Mouse (Mus musculus) neural tube, embryonic 11.5 days (tissue): Measurements from ENCODE around the gene Spata21. TPM values are rescaled to one million over a fixed set of nuclear protein-coding genes. Genes with fewer than 3 reads are reported as not detected.

ENCODE experiments used
- ATAC-seq: fragments of 200-750 bp; cut with Nextera tagmentation; 2 replicates; pipeline ENCODE4 v1.8.0; 2017; ENCODE audit warnings: moderate number of reproducible peaks, mild to moderate bottlenecking, moderate TSS enrichment, moderate library complexity; ENCODE audit not compliant: insufficient read depth, low FRiP score, low TSS enrichment
- DNase-seq: peaks from one replicate; pipeline ENCODE4 v3.0.0-alpha.2; 2015; ENCODE audit warnings: low spot score
- H3K27ac ChIP-seq: fragments of 300-500 bp; sonication (generic); 2 replicates; pipeline ENCODE4 v1.5.1; 2014; ENCODE audit warnings: low read depth, mild to moderate bottlenecking, low read length
- H3K27me3 ChIP-seq: fragments of 300-500 bp; sonication (generic); 2 replicates; pipeline ENCODE4 v1.6.1; 2014; ENCODE audit warnings: mild to moderate bottlenecking, low read length, mixed read lengths; ENCODE audit not compliant: control insufficient read depth, insufficient read depth
- H3K36me3 ChIP-seq: fragments of 300-500 bp; sonication (generic); 2 replicates; pipeline ENCODE4 v1.6.1; 2014; ENCODE audit warnings: mild to moderate bottlenecking, low read length, moderate library complexity, mixed read lengths; ENCODE audit not compliant: control insufficient read depth, insufficient read depth
- H3K4me1 ChIP-seq: fragments of 300-500 bp; sonication (generic); 2 replicates; pipeline ENCODE4 v1.6.1; 2014; ENCODE audit warnings: low read length, mixed read lengths; ENCODE audit not compliant: control insufficient read depth, insufficient read depth
- H3K4me2 ChIP-seq: fragments of 300-500 bp; sonication (generic); 2 replicates; pipeline ENCODE4 v1.6.1; 2014; ENCODE audit warnings: low read depth, mild to moderate bottlenecking, moderate library complexity
- H3K4me3 ChIP-seq: fragments of 300-500 bp; sonication (generic); 2 replicates; pipeline ENCODE4 v1.5.1; 2014; ENCODE audit warnings: low read depth, low read length
- H3K9ac ChIP-seq: fragments of 300-500 bp; sonication (generic); 2 replicates; pipeline ENCODE4 v1.6.1; 2014; ENCODE audit warnings: mild to moderate bottlenecking, low read length
- H3K9me3 ChIP-seq: fragments of 300-500 bp; sonication (generic); 2 replicates; pipeline ENCODE4 v1.6.1; 2016; ENCODE audit warnings: low read length; ENCODE audit not compliant: control insufficient read depth
- WGBS: fragments of 180-500 bp; shearing (Covaris S2); extraction: QIAGEN DNeasy Blood & Tissue Kit; methylation state at CpG from one replicate; pipeline ENCODE4 v1.1.7; 2014; 5-methylcytosine and 5-hydroxymethylcytosine counted together
- polyA plus RNA-seq: library from polyadenylated mRNA; unstranded; fragments of >200 nt; fragmentation: Nextera tagmentation; extraction: Ambion mirVana; gene quantifications from 2 replicates; pipeline ENCODE4 v1.2.1, GENCODE M21; 2014

Spata21 gene
- polyA plus RNA-seq, 1 experiment from 2014 or later = not detected

DNA sequence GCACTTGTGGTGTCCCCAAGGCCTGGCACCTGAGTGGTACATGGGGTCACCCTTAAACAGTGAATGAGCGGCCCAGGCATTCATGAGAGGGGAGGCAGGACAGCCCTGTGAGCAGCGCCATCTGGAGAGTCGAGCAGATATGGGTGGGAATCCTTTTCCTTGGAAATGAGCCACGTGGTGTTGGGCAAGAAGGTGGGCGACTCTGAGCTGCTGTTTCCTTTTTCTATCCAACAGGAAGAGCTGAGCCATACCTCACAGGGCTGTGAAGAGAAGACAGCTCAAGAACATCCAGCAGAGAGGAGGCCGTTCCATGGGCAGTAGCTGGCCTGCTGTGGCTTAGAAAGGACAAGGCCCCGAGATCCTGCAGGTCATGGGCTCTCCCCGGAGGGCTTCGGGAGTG, 581 bp downstream of the Spata21 start:
- ATAC-seq = no peak
- Histone ChIP-seq H3K36me3 (no peaks in the 10 kb centered on the region), H3K4me1 (no peaks in the 10 kb centered on the region), H3K4me2 (no peak overlapping the region), H3K9me3 (no peaks in the 10 kb centered on the region), H3K27ac (no peak overlapping the region), H3K9ac (no peak overlapping the region), H3K27me3 (no peaks in the 10 kb centered on the region), H3K4me3 (no peak overlapping the region)
- DNase-seq = no peak
- 76% methylated on average over 9 of the region's 9 CpGs for WGBS

DNA sequence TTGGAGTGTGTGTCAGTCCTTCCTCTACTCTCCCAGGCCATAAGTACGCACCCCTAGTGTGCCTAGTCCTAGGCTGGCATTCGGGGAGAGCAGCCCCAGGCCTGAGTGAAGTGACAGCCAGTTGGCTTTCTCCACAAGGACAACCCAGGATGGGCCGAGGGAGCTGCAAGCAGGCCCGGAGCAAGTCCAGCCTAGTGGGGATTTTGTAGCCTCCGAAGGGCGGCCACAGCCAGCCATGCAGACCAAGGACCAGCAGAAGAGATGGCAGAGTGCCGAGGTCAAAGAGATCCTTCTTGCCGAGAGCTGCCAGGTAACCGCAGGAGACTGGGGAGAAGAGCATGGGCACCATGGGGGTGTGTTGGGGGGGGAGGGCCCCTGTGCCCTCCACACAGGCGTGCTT, 6.9 kb downstream of the Spata21 start:
- no peak overlapping the region for H3K4me2 ChIP-seq
- no peaks in the 10 kb centered on the region for H3K36me3 ChIP-seq
- no peaks in the 10 kb centered on the region for H3K4me1 ChIP-seq
- H3K9ac ChIP-seq = no peak overlapping the region
- H3K27ac ChIP-seq = no peak overlapping the region
- WGBS = 84% methylated on average over 10 of the region's 10 CpGs
- H3K27me3 ChIP-seq = no peaks in the 10 kb centered on the region
- no peak for ATAC-seq
- H3K9me3 ChIP-seq = no peaks in the 10 kb centered on the region
- no peak overlapping the region for H3K4me3 ChIP-seq
- DNase-seq = no peak

DNA sequence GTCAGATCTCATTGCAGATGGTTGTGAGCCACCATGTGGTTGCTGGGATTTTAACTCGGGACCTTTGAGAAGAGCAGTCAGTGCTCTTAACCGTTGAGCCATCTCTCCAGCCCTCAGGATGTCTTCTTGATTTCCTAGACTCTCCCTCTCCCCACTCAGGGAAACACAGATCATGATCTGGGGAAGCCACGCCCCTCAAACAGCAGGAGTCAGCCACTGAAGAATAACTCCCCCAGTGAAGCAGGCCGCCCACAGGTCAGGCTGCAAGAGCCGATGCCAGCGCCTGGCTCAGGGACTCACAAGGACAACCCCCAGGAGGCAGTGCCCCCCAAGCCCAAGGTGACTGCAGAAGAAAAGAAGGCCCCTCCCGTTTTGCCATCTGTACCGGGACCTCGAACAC, 8.6 kb downstream of the Spata21 start:
- H3K9ac ChIP-seq = no peak overlapping the region
- no peak for DNase-seq
- no peaks in the 10 kb centered on the region for H3K27me3 ChIP-seq
- H3K27ac ChIP-seq = no peak overlapping the region
- H3K4me1 ChIP-seq = no peaks in the 10 kb centered on the region
- H3K9me3 ChIP-seq = no peaks in the 10 kb centered on the region
- no peak overlapping the region for H3K4me2 ChIP-seq
- H3K4me3 ChIP-seq = no peak overlapping the region
- WGBS = 18% methylated on average over 9 of the region's 9 CpGs
- no peaks in the 10 kb centered on the region for H3K36me3 ChIP-seq
- ATAC-seq = no peak

DNA sequence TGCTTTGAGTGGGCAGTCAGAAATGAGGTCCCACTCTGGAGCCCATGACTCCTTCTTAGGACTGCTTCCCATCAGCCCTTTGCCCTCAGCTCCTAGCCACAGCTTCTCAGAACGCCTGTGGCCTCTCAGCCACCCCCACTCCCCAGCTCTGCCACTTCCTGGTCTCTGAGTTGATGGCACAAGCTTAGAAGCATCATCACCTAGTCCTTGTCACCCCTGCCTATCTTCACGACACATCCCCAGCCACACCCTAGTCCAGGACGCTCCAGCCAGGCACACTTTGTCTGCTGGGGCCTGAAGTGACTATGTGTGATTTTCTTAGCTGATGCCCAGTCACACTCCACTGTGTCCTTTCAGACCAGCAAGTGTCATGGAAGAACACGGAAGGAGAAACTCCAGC, 10.8 kb downstream of the Spata21 start:
- ATAC-seq (no peak), DNase-seq (no peak)
- Histone ChIP-seq H3K27me3 (no peaks in the 10 kb centered on the region), H3K36me3 (no peaks in the 10 kb centered on the region), H3K9me3 (no peaks in the 10 kb centered on the region), H3K4me3 (no peak overlapping the region), H3K9ac (no peak overlapping the region), H3K4me1 (no peaks in the 10 kb centered on the region), H3K4me2 (no peak overlapping the region), H3K27ac (no peak overlapping the region)
- WGBS = 79% methylated on average over 4 of the region's 4 CpGs

DNA sequence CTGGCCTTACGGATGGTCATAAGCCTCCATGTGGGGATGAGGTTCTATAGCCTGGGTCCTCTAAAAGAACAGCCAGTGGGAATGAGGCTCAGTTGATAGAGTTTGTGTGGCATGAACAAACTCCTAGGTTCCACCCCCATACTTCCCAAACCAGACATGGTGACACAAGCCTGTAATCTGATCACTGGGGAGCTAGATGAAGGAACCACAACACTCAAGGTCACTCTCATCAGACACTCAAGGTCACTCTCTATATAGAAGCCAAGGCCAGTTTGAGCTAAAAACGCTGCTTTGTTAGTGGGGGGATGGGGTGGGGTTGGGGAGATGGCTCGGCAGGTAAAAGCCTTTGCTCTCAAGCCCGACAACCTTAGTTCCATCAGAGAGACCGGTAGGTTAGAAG, 11.8 kb downstream of the Spata21 start:
- no peak overlapping the region for H3K4me3 ChIP-seq
- H3K27ac ChIP-seq = no peak overlapping the region
- no peaks in the 10 kb centered on the region for H3K9me3 ChIP-seq
- H3K27me3 ChIP-seq = no peaks in the 10 kb centered on the region
- DNase-seq = no peak
- no peaks in the 10 kb centered on the region for H3K36me3 ChIP-seq
- no peak overlapping the region for H3K9ac ChIP-seq
- ATAC-seq = no peak
- no peaks in the 10 kb centered on the region for H3K4me1 ChIP-seq
- WGBS = 76% methylated on average over 5 of the region's 5 CpGs
- H3K4me2 ChIP-seq = no peak overlapping the region

DNA sequence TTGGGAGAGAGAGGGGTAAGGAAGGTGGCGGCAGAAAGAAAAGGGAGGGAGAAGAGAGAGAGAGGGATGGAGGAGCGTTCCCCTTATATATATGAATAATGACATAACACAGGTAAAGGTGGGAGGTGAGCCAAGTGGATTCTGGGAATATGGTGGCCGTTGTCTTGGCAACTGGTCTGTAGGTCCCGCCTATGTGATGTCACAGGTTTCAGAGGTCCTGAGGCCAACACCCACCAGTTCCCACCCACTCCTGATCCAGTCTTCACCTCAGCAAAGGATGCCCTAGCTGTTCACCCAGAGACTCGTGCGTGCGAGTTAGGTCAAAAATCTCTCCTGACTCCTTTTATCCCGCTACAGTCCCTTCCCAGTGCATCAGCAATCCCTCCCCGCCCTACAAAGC, 13.2 kb downstream of the Spata21 start:
- no peak overlapping the region for H3K4me2 ChIP-seq
- H3K4me1 ChIP-seq = no peaks in the 10 kb centered on the region
- H3K36me3 ChIP-seq = no peaks in the 10 kb centered on the region
- no peaks in the 10 kb centered on the region for H3K27me3 ChIP-seq
- ATAC-seq (no peak), DNase-seq (no peak)
- H3K9ac ChIP-seq = no peak overlapping the region
- H3K4me3 ChIP-seq = no peak overlapping the region
- H3K9me3 ChIP-seq = no peaks in the 10 kb centered on the region
- H3K27ac ChIP-seq = no peak overlapping the region
- 90% methylated on average over 9 of the region's 9 CpGs for WGBS

DNA sequence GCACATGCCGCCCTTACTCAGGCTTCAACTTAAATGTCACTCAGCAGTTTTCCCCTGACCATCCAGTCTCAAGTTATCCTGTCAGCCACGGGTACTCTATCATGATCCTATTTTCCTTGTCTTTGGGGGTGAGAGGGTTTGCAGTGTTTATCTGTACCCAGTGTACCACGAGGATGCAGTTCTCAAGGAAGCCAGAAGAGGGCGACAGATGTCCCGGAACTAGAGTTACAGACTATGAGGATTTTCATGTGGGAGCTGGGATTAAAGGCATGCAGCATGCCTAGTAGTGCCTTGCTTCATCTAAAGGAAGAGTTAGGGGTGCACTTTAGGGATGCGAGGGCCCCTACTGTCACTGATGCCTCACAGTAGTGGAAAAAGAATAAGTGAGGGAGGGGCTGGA, 13.7 kb downstream of the Spata21 start:
- 73% methylated on average over 6 of the region's 6 CpGs for WGBS
- no peak for DNase-seq

DNA sequence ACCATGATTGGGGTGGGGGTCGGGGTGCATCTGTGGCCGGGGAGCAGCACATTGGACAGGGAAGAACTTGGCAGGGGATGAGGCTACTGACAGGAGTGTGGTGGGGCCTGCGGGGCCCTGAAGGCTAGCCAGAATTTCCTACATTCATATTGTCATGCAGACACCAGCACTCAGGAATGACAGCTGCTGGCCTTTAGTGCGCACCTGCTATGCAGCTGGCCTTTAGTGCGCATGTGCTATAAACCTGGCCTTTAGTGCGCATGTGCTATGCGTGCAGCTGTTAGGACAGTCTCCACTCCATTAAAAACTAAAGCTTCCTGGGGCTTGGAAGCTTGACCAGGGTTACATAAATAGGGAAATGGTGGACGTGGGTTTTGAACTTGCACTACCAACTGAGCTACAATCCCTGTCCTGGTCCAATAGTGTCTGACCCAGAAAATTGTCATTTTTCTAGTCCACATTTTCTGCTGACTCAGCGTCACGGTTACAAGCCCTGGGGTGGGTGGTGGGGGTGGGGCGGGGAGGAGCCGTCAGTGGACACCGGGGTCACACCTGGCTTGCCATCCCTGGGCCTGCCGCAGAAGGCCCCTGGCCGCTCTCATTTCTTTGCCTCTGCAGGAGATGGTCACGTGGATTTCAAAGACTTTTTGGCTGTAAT, 18.5 kb downstream of the Spata21 start:
- WGBS = 80% methylated on average over 16 of the region's 16 CpGs
- no peak overlapping the region for H3K9ac ChIP-seq
- H3K27ac ChIP-seq = no peak overlapping the region
- 0 out of 2 replicates have a peak, but pooled peaks cover 2% of the 10 kb centered on the region for H3K9me3 ChIP-seq
- no peak for DNase-seq
- H3K27me3 ChIP-seq = no peaks in the 10 kb centered on the region
- no peak overlapping the region for H3K4me3 ChIP-seq
- no peak for ATAC-seq
- H3K4me2 ChIP-seq = no peak overlapping the region
- peaks cover 7% of the 10 kb centered on the region for H3K36me3 ChIP-seq
- no peaks in the 10 kb centered on the region for H3K4me1 ChIP-seq

More for the DNA sequence above, 13.7 kb downstream of the Spata21 start:
- Histone ChIP-seq H3K4me1 (no peaks in the 10 kb centered on the region), H3K4me3 (no peak overlapping the region), H3K9me3 (no peaks in the 10 kb centered on the region), H3K4me2 (no peak overlapping the region), H3K9ac (no peak overlapping the region), H3K27ac (no peak overlapping the region), H3K27me3 (no peaks in the 10 kb centered on the region), H3K36me3 (no peaks in the 10 kb centered on the region)
- no peak for ATAC-seq

DNA sequence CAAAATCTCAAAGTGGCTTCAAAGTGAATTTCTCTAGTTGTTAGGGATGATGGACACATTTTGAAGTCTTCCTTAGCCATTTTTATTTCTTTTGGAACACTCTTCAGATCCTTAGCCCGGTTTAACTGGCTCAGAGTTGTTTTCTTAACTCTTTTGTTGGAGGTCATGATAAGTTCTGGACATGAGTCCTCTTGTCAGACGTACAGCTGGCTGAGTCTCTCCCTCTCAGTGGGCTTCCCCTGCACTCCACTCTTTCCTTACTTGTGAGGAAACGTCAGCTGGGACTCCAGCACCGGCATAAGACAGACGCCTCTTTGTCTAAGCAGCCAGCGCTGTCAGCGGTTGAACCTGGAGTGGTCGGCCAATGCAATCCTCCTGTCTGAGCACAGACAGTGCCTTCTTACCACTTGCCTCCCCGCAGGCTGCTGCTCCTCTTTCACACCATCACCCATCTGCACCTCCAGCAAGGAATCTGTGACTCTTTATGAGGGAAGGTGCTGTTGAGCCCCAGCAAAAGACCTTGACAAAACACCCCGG, 20.1 kb downstream of the Spata21 start:
- DNase-seq (peak; percentile 35), ATAC-seq (no peak)
- H3K9me3 ChIP-seq = 0 out of 2 replicates have a peak, but pooled peaks cover 2% of the 10 kb centered on the region
- H3K9ac ChIP-seq = no peak overlapping the region
- H3K27me3 ChIP-seq = no peaks in the 10 kb centered on the region
- no peak overlapping the region for H3K4me3 ChIP-seq
- no peaks in the 10 kb centered on the region for H3K4me1 ChIP-seq
- H3K27ac ChIP-seq = no peak overlapping the region
- 43% methylated on average over 10 of the region's 10 CpGs for WGBS
- peaks cover 13% of the 10 kb centered on the region for H3K36me3 ChIP-seq
- H3K4me2 ChIP-seq = no peak overlapping the region
